ENCODE assay signal across 1 mouse cellular context in the genomic region with DNA sequence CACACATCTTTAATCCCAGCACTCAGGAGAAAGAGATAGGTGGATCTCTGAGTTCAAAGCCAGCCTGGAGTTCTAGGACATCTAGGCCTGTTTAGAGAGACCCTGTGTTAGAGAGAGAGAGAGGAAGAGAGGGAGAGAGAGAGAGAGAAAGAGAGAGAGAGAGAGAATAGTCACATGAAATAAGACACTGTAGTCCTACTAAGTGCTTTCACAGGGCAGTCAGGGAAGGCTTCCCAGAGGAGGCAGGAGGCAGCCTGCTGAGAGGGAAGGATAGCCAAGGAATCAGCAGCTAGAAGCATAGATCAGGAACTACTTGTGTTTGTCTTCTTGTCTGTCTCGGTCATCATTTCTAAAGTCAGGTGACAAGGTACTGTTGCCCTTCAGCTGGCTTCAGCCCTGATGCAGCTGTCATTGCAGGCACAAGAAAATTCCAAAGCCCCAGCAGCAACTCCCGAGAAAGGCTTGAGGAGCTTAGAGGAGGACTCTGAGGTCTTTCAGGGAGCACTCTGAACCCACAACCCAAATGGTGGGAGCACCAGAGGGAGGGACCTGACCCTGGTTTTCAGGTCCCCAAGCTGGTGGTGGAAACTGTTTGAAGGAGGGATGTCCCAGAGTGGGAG.
A peak's percentile ranks its signal among the peaks of the same experiment; 100 is the strongest.
TF ChIP-seq lines count a peak whose summit lies in the region.

No protein-coding gene starts in this region.

TF ChIP-seq in CH12.LX, 34 proteins besides CTCF, POLR2A, EP300 and RAD21 (continued from another document):
- 0 out of 2 replicates have a peak, but pooled peaks have one; percentile 37 for TF ChIP-seq ZMIZ1 (IDR thresholded peaks at IDR 0.05; ENCODE audit: low read depth, low read length)
- peak; percentile 50; the same call in 1 of the 2 replicates for TF ChIP-seq MXI1 (IDR thresholded peaks at IDR 0.05; ENCODE audit: low read depth, low read length)
- TF ChIP-seq ETS1 (conservative IDR thresholded peaks at IDR 0.05; ENCODE audit: low read depth, low read length) = peak; percentile 32
- TF ChIP-seq SIN3A (IDR thresholded peaks at IDR 0.05; ENCODE audit: low read length) = peak; percentile 58; the same call in 1 of the 2 replicates
- TF ChIP-seq USF1 (IDR thresholded peaks at IDR 0.05; ENCODE audit: low read depth, low read length) = no peak
- no peak for TF ChIP-seq JUN (IDR thresholded peaks at IDR 0.05; ENCODE audit: insufficient read depth, low read depth, low read length)
- no peak for TF ChIP-seq POLR2AphosphoS2 (IDR thresholded peaks at IDR 0.05; ENCODE audit: low read depth, low read length)
- no peak for TF ChIP-seq ZC3H11A (IDR thresholded peaks at IDR 0.05; ENCODE audit: low read depth, low read length)
- TF ChIP-seq SMC3 (IDR thresholded peaks at IDR 0.05; ENCODE audit: low read depth, low read length) = no peak
- TF ChIP-seq NRF1 (IDR thresholded peaks at IDR 0.05; ENCODE audit: low read depth, low read length) = no peak
- TF ChIP-seq IRF4 (IDR thresholded peaks at IDR 0.05; ENCODE audit: low read depth, low read length) = no peak
- TF ChIP-seq ZKSCAN1 (IDR thresholded peaks at IDR 0.05; ENCODE audit: borderline replicate concordance, low read depth, low read length) = peak; percentile 95
- TF ChIP-seq UBTF (IDR thresholded peaks at IDR 0.05; ENCODE audit: low read depth, low read length) = no peak
- peak; percentile 44 for TF ChIP-seq BHLHE40 (IDR thresholded peaks at IDR 0.05; ENCODE audit: low read depth, low read length)
- no peak for TF ChIP-seq E2F4 (IDR thresholded peaks at IDR 0.05; ENCODE audit: insufficient replicate concordance, low read depth, low read length)
- no peak for TF ChIP-seq ZNF384 (IDR thresholded peaks at IDR 0.05; ENCODE audit: low read depth, low read length)
- TF ChIP-seq USF2 (conservative IDR thresholded peaks at IDR 0.05; ENCODE audit: low read depth, low read length) = no peak
- no peak for TF ChIP-seq RCOR1 (conservative IDR thresholded peaks at IDR 0.05; ENCODE audit: low read depth, low read length)
- 0 out of 2 replicates have a peak, but pooled peaks have one; percentile 19 for TF ChIP-seq MAZ (IDR thresholded peaks at IDR 0.05; ENCODE audit: low read depth, low read length)
- no peak for TF ChIP-seq TCF12 (IDR thresholded peaks at IDR 0.05; ENCODE audit: low read depth, low read length)
- TF ChIP-seq MAX (IDR thresholded peaks at IDR 0.05; ENCODE audit: low read length) = no peak
- no peak for TF ChIP-seq CHD1 (IDR thresholded peaks at IDR 0.05; ENCODE audit: low read depth, low read length)
- no peak for TF ChIP-seq NELFE (IDR thresholded peaks at IDR 0.05; ENCODE audit: low read depth, low read length)
- no peak for TF ChIP-seq MEF2A (IDR thresholded peaks at IDR 0.05; ENCODE audit: borderline replicate concordance, low read depth, low read length)
